ENCODE assay signal across 11 mouse cellular contexts in the genomic region with DNA sequence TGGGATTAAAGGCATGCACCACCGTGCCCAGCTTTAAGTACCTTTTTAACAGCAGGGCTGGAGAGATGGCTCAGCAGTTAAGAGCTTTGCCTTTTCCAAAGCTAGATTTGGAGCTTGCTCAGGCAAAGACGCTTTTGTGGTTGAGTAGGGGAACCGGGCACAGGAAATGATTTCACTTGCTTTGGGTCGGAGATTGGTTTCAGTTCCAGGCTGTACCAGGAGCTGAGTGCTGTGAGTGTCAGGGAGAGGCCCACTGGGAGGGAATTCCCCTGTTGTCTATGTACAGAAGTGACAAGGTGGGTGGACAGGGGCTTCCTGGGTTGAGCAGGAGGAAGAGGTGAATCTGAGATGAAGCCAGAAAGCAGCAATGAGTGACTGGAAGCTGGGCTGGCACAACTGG. TPM values are rescaled to one million over a fixed set of nuclear protein-coding genes. Genes with fewer than 3 reads are reported as not detected.
DNase-seq lines count a peak whose midpoint lies in the region; ATAC-seq and TF ChIP-seq lines count a peak whose summit lies in the region.
"Had no signal": no experiment of that assay in that cellular context is flagged by ENCODE, and none has a peak within 500 bp of the region (broad histone marks: within the 10 kb centered on the region; RNA-seq: fewer than 3 reads in every experiment).

No protein-coding gene starts in this region.

- no peak overlapping the region for H3K9ac ChIP-seq in liver, embryonic 11.5 days (ENCODE audit: low read depth, low read length)
- H3K9ac ChIP-seq: liver, postnatal 0 days; neural tube, embryonic 15.5 days had no signal

- 43% methylated on average over 4 of the region's 4 CpGs for WGBS in liver, embryonic 11.5 days

- no peaks in the 10 kb centered on the region for H3K9me3 ChIP-seq in liver, embryonic 11.5 days (ENCODE audit: control insufficient read depth, low read length)
- H3K9me3 ChIP-seq: neural tube, embryonic 15.5 days had no signal

- H3K4me1 ChIP-seq in bone marrow macrophage, adult 2 months (ENCODE audit: control insufficient read depth, insufficient read depth, low read length): peaks cover 40% of the 10 kb centered on the region
- H3K4me1 ChIP-seq in liver, embryonic 11.5 days (replicated peaks; ENCODE audit: control insufficient read depth, insufficient read depth, low read length): peaks cover 10% of the 10 kb centered on the region; the same call in 1 of the 2 replicates

- no peak overlapping the region for H3K4me2 ChIP-seq in liver, embryonic 11.5 days
- H3K4me2 ChIP-seq: neural tube, embryonic 15.5 days had no signal

- no peak for DNase-seq in layer of hippocampus, adult 2 months (ENCODE audit: low spot score in 2 of 2)
- DNase-seq in layer of hippocampus, postnatal 10 days (ENCODE audit: low spot score in 2 of 2): no peak
- DNase-seq in CD4-positive helper T cell, adult 2 months (ENCODE audit: low read depth, low spot score): peak; percentile 71
- DNase-seq in monocyte, adult 2 months (ENCODE audit: low read depth in 1 of 2, low spot score in 2 of 2): peak; percentile 61 to 63
- DNase-seq in thymus, postnatal 0 days (ENCODE audit: low spot score): no peak
- no peak for DNase-seq in liver, embryonic 11.5 days (ENCODE audit: low spot score)
- DNase-seq: layer of hippocampus, postnatal 36 days; liver, postnatal 0 days had no signal

- ATAC-seq in liver, embryonic 11.5 days (replicated peaks; ENCODE audit: low FRiP score): no peak
- no peak for ATAC-seq in cerebellum, adult (ENCODE audit: insufficient number of reproducible peaks, low FRiP score, low TSS enrichment)
- ATAC-seq: liver, postnatal 0 days had no signal

- H3K27ac ChIP-seq in layer of hippocampus, adult 2 months: peak overlapping the region; percentile 64; the same call in 1 of the 2 replicates
- H3K27ac ChIP-seq in bone marrow macrophage, adult 2 months (ENCODE audit: insufficient read depth, low read depth, low read length): peak overlapping the region; percentile 62
- H3K27ac ChIP-seq in liver, embryonic 11.5 days (ENCODE audit: low read depth, low read length): no peak overlapping the region
- H3K27ac ChIP-seq: neural tube, embryonic 15.5 days had no signal

- no peaks in the 10 kb centered on the region; the same call in 1 of the 2 replicates for H3K27me3 ChIP-seq in liver, embryonic 11.5 days (replicated peaks; ENCODE audit: control insufficient read depth, insufficient read depth, low read length)
- H3K27me3 ChIP-seq: neural tube, embryonic 15.5 days had no signal

- no peaks in the 10 kb centered on the region for H3K36me3 ChIP-seq in liver, embryonic 11.5 days (ENCODE audit: control insufficient read depth, insufficient read depth, low read length)
- H3K36me3 ChIP-seq: neural tube, embryonic 15.5 days had no signal

- TF ChIP-seq CTCF in layer of hippocampus, adult 2 months (conservative IDR thresholded peaks at IDR 0.05): no peak
- TF ChIP-seq CTCF in bone marrow macrophage, adult 2 months (IDR thresholded peaks at IDR 0.05; ENCODE audit: low read depth, low read length): no peak

- no peak for TF ChIP-seq POLR2A in bone marrow macrophage, adult 2 months (IDR thresholded peaks at IDR 0.05; ENCODE audit: borderline replicate concordance, low read depth, low read length)

- H3K4me3 ChIP-seq in layer of hippocampus, adult 2 months: no peak overlapping the region
- H3K4me3 ChIP-seq in bone marrow macrophage, adult 2 months (ENCODE audit: insufficient read depth, low read length): no peak overlapping the region
- no peak overlapping the region for H3K4me3 ChIP-seq in liver, embryonic 11.5 days (ENCODE audit: low read depth, low read length)
- H3K4me3 ChIP-seq: neural tube, embryonic 15.5 days had no signal

RNA-seq across cellular contexts. Expression of a gene that starts 9.5 kb away (rescaled TPM):
- total RNA-seq in layer of hippocampus, adult 2 months (2021): 10 to 100 TPM; 31.1 to 35.3 TPM
- 10 to 100 TPM; 42.0 to 45.7 TPM for total RNA-seq in layer of hippocampus, postnatal 10 days (2021)
- 9.7 and 13.1 TPM in 2 replicates for polyA plus RNA-seq in bone marrow macrophage, adult 2 months (2012; ENCODE audit: insufficient read depth, insufficient read length, missing spikeins)
- 10.7 and 11.4 TPM in 2 replicates for polyA plus RNA-seq in thymus, postnatal 0 days (2015; fragmentation: Nextera tagmentation; extraction: Ambion mirVana)
- 5.3 and 6.9 TPM in 2 replicates for polyA plus RNA-seq in liver, embryonic 11.5 days (2014; fragmentation: Nextera tagmentation; extraction: Ambion mirVana)

RNA-seq across cellular contexts. Expression of a gene that starts 39.3 kb away (rescaled TPM):
- 10 to 100 TPM; 22.0 to 22.7 TPM for total RNA-seq in layer of hippocampus, adult 2 months (2021)
- 10 to 100 TPM; 26.0 to 28.5 TPM for total RNA-seq in layer of hippocampus, postnatal 10 days (2021)
- 25.1 and 29.7 TPM in 2 replicates for polyA plus RNA-seq in bone marrow macrophage, adult 2 months (2012; ENCODE audit: insufficient read depth, insufficient read length, missing spikeins)
- polyA plus RNA-seq in thymus, postnatal 0 days (2015; fragmentation: Nextera tagmentation; extraction: Ambion mirVana): 32.8 and 33.1 TPM in 2 replicates
- polyA plus RNA-seq in liver, embryonic 11.5 days (2014; fragmentation: Nextera tagmentation; extraction: Ambion mirVana): 21.7 and 24.0 TPM in 2 replicates

Comparison
In these comparisons a context has a peak if more than half of its experiments do, and no peak if none do; other contexts are left out.
1. DNase-seq: peak in CD4-positive helper T cell, adult 2 months (single experiment) and monocyte, adult 2 months (2 of 2); none in layer of hippocampus, adult 2 months (0 of 2), layer of hippocampus, postnatal 10 days (0 of 2), thymus, postnatal 0 days (single experiment) and liver, embryonic 11.5 days (single experiment).